Mouse (Mus musculus) heart, postnatal 0 days (tissue): ENCODE measurements around the gene Unc80.

Source experiments
- CTCF ChIP-seq: IDR thresholded peaks from 2 replicates; pipeline ENCODE4 v1.5.1; 2016; ENCODE audit warnings: antibody characterized with exemption, control low read depth, low read depth
- EP300 ChIP-seq: IDR thresholded peaks from 2 replicates; pipeline ENCODE4 v1.6.1; 2016; ENCODE audit warnings: antibody characterized with exemption, low read depth

DNA sequence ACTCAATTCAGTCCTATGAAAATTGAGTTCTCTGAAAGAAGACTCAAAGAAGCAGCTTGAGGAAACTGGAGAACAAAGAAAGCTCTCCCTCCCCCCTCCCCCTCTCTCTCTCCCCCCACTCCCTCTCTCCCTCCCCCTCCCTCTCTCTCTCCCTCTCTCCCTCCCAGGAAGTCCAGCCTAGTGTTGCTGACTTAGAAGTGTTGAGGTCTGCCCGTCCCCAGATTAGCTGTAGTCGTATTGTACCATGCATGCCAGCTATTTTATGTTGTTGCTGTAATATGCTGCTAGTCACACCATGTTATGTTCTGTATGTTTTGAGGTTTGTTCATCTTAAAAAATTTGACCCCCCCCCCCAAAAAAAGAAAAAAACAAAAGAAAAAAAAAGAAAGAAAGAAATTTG is 11.6 kb upstream of the Unc80 start:
- TF ChIP-seq CTCF (no peak), EP300 (no peak)
